Mouse (Mus musculus): Measurements from ENCODE around the gene Cldn14. TPM values are rescaled to one million over a fixed set of nuclear protein-coding genes. Genes with fewer than 3 reads are reported as not detected.

Gene Cldn14
- polyA plus RNA-seq (2014; fragmentation: Illumina TruSeq; extraction: RNeasy Lipid Tissue Mini Kit (QIAGEN cat#74804); ENCODE audit: low read depth, low replicate concordance) = not detected

GRCm38 (mm10) chr16:94008737-94009136, at the start of gene Cldn14:
Gene Cldn14 (minus strand): TSS chr16:94008837.

GRCm38 (mm10) chr16:93883423-93884085, 125.1 kb downstream of the Cldn14 start, which contains the start of gene Chaf1b:
Gene Chaf1b (plus strand): TSS chr16:93883901.

Other genes with a start within 250 kb of the Cldn14 start
- 135 TPM for gene Morc3, start 176.7 kb downstream of the Cldn14 start, polyA plus RNA-seq (2014; fragmentation: Illumina TruSeq; extraction: RNeasy Lipid Tissue Mini Kit (QIAGEN cat#74804); ENCODE audit: low read depth, low replicate concordance)
- 0.82 TPM for gene Chaf1b, start 124.9 kb downstream of the Cldn14 start, polyA plus RNA-seq (2014; fragmentation: Illumina TruSeq; extraction: RNeasy Lipid Tissue Mini Kit (QIAGEN cat#74804); ENCODE audit: low read depth, low replicate concordance)
- gene Sim2, start 76.1 kb upstream of the Cldn14 start, polyA plus RNA-seq (2014; fragmentation: Illumina TruSeq; extraction: RNeasy Lipid Tissue Mini Kit (QIAGEN cat#74804); ENCODE audit: low read depth, low replicate concordance) = not detected